Mouse (Mus musculus): ENCODE results near the gene Ormdl2. TPM values are rescaled to one million over a fixed set of nuclear protein-coding genes. Genes with fewer than 3 reads are reported as not detected.

The Ormdl2 gene
- 69.6 and 76.6 TPM in 2 replicates for polyA plus RNA-seq (2014; fragmentation: Nextera tagmentation; extraction: Ambion mirVana)

- Histone ChIP-seq H3K4me2 (replicated peaks; ENCODE audit: low read depth, low read length) (peak within 1 kb of the TSS; percentile 91), H3K4me1 (ENCODE audit: control insufficient read depth, insufficient read depth, low read length) (peaks cover 12% of the 10 kb centered on the region; the same call in 1 of the 2 replicates), H3K27me3 (ENCODE audit: control insufficient read depth, insufficient read depth, low read length) (no peaks in the 10 kb centered on the region), H3K36me3 (ENCODE audit: control insufficient read depth, insufficient read depth, low read length) (peaks cover 25% of the 10 kb centered on the region), H3K4me3 (ENCODE audit: low read depth, low read length) (peak within 1 kb of the TSS; percentile 63), H3K9ac (replicated peaks; ENCODE audit: low read depth, low read length) (peak within 1 kb of the TSS; percentile 72), H3K27ac (ENCODE audit: low read length) (peak within 1 kb of the TSS; percentile 48; the same call in 1 of the 2 replicates), H3K9me3 (ENCODE audit: control insufficient read depth, low read depth, low read length) (no peaks in the 10 kb centered on the region)
- peak; percentile 100 for ATAC-seq (ENCODE audit: insufficient number of reproducible peaks, insufficient read depth, low FRiP score, low read depth)
- WGBS, result under 1% methylated on average over 46 of the region's 46 CpGs
Observed at GRCm38 (mm10) chr10:128821358-128822056, at the start of gene Ormdl2. Ormdl2 (minus strand) TSS chr10:128821645.

GRCm38 (mm10) chr10:128870341-128870740, 48.9 kb upstream of the Ormdl2 start:
- no peak overlapping the region for H3K4me3 ChIP-seq (ENCODE audit: low read depth, low read length)
- no peaks in the 10 kb centered on the region for H3K9me3 ChIP-seq (ENCODE audit: control insufficient read depth, low read depth, low read length)
- no peak overlapping the region for H3K27ac ChIP-seq (ENCODE audit: low read length)
- H3K4me2 ChIP-seq (replicated peaks; ENCODE audit: low read depth, low read length), result no peak overlapping the region
- H3K9ac ChIP-seq (replicated peaks; ENCODE audit: low read depth, low read length), result no peak overlapping the region
- peaks cover 44% of the 10 kb centered on the region for H3K36me3 ChIP-seq (ENCODE audit: control insufficient read depth, insufficient read depth, low read length)
- no peak for ATAC-seq (ENCODE audit: insufficient number of reproducible peaks, insufficient read depth, low FRiP score, low read depth)
- no peaks in the 10 kb centered on the region for H3K27me3 ChIP-seq (ENCODE audit: control insufficient read depth, insufficient read depth, low read length)
- H3K4me1 ChIP-seq (ENCODE audit: control insufficient read depth, insufficient read depth, low read length), result no peaks in the 10 kb centered on the region
- 86% methylated on average over 3 of the region's 3 CpGs for WGBS

- no peak overlapping the region for H3K4me2 ChIP-seq (replicated peaks; ENCODE audit: low read depth, low read length)
- no peaks in the 10 kb centered on the region for H3K27me3 ChIP-seq (ENCODE audit: control insufficient read depth, insufficient read depth, low read length)
- ATAC-seq (ENCODE audit: insufficient number of reproducible peaks, insufficient read depth, low FRiP score, low read depth), result no peak
- H3K4me3 ChIP-seq (ENCODE audit: low read depth, low read length), result no peak overlapping the region
- peaks cover 32% of the 10 kb centered on the region for H3K36me3 ChIP-seq (ENCODE audit: control insufficient read depth, insufficient read depth, low read length)
- WGBS, result 92% methylated on average over 1 of the region's 1 CpGs
- no peak overlapping the region for H3K9ac ChIP-seq (replicated peaks; ENCODE audit: low read depth, low read length)
- no peaks in the 10 kb centered on the region for H3K9me3 ChIP-seq (ENCODE audit: control insufficient read depth, low read depth, low read length)
- no peaks in the 10 kb centered on the region for H3K4me1 ChIP-seq (ENCODE audit: control insufficient read depth, insufficient read depth, low read length)
- H3K27ac ChIP-seq (ENCODE audit: low read length), result no peak overlapping the region
Observed at GRCm38 (mm10) chr10:128866518-128866917, 45.1 kb upstream of the Ormdl2 start.

GRCm38 (mm10) chr10:128866042-128866441, 44.6 kb upstream of the Ormdl2 start:
- 84% methylated on average over 3 of the region's 3 CpGs for WGBS
- Histone ChIP-seq H3K9me3 (ENCODE audit: control insufficient read depth, low read depth, low read length) (no peaks in the 10 kb centered on the region), H3K4me1 (ENCODE audit: control insufficient read depth, insufficient read depth, low read length) (no peaks in the 10 kb centered on the region), H3K27me3 (ENCODE audit: control insufficient read depth, insufficient read depth, low read length) (no peaks in the 10 kb centered on the region), H3K9ac (replicated peaks; ENCODE audit: low read depth, low read length) (no peak overlapping the region), H3K27ac (ENCODE audit: low read length) (no peak overlapping the region), H3K4me2 (replicated peaks; ENCODE audit: low read depth, low read length) (no peak overlapping the region), H3K36me3 (ENCODE audit: control insufficient read depth, insufficient read depth, low read length) (peaks cover 32% of the 10 kb centered on the region), H3K4me3 (ENCODE audit: low read depth, low read length) (no peak overlapping the region)
- no peak for ATAC-seq (ENCODE audit: insufficient number of reproducible peaks, insufficient read depth, low FRiP score, low read depth)

GRCm38 (mm10) chr10:128861176-128861575, 39.7 kb upstream of the Ormdl2 start:
- H3K27ac ChIP-seq (ENCODE audit: low read length), result no peak overlapping the region
- H3K4me3 ChIP-seq (ENCODE audit: low read depth, low read length), result no peak overlapping the region
- ATAC-seq (ENCODE audit: insufficient number of reproducible peaks, insufficient read depth, low FRiP score, low read depth), result no peak
- H3K4me1 ChIP-seq (ENCODE audit: control insufficient read depth, insufficient read depth, low read length), result no peaks in the 10 kb centered on the region
- no peaks in the 10 kb centered on the region for H3K27me3 ChIP-seq (ENCODE audit: control insufficient read depth, insufficient read depth, low read length)
- H3K36me3 ChIP-seq (ENCODE audit: control insufficient read depth, insufficient read depth, low read length), result peaks cover 27% of the 10 kb centered on the region
- no peak overlapping the region for H3K4me2 ChIP-seq (replicated peaks; ENCODE audit: low read depth, low read length)
- H3K9ac ChIP-seq (replicated peaks; ENCODE audit: low read depth, low read length), result no peak overlapping the region
- H3K9me3 ChIP-seq (ENCODE audit: control insufficient read depth, low read depth, low read length), result no peaks in the 10 kb centered on the region

GRCm38 (mm10) chr10:128850339-128850738, 28.9 kb upstream of the Ormdl2 start:
- H3K36me3 ChIP-seq (ENCODE audit: control insufficient read depth, insufficient read depth, low read length), result peaks cover 42% of the 10 kb centered on the region
- ATAC-seq (ENCODE audit: insufficient number of reproducible peaks, insufficient read depth, low FRiP score, low read depth), result no peak
- H3K4me3 ChIP-seq (ENCODE audit: low read depth, low read length), result no peak overlapping the region
- 65% methylated on average over 3 of the region's 3 CpGs for WGBS
- no peaks in the 10 kb centered on the region for H3K9me3 ChIP-seq (ENCODE audit: control insufficient read depth, low read depth, low read length)
- H3K27me3 ChIP-seq (ENCODE audit: control insufficient read depth, insufficient read depth, low read length), result no peaks in the 10 kb centered on the region
- H3K9ac ChIP-seq (replicated peaks; ENCODE audit: low read depth, low read length), result no peak overlapping the region
- H3K4me2 ChIP-seq (replicated peaks; ENCODE audit: low read depth, low read length), result no peak overlapping the region
- no peak overlapping the region for H3K27ac ChIP-seq (ENCODE audit: low read length)
- no peaks in the 10 kb centered on the region for H3K4me1 ChIP-seq (ENCODE audit: control insufficient read depth, insufficient read depth, low read length)

GRCm38 (mm10) chr10:128848426-128848825, 27.0 kb upstream of the Ormdl2 start:
- Histone ChIP-seq H3K4me2 (replicated peaks; ENCODE audit: low read depth, low read length) (no peak overlapping the region), H3K27me3 (ENCODE audit: control insufficient read depth, insufficient read depth, low read length) (no peaks in the 10 kb centered on the region), H3K27ac (ENCODE audit: low read length) (no peak overlapping the region), H3K36me3 (ENCODE audit: control insufficient read depth, insufficient read depth, low read length) (peaks cover 38% of the 10 kb centered on the region), H3K4me3 (ENCODE audit: low read depth, low read length) (no peak overlapping the region), H3K4me1 (ENCODE audit: control insufficient read depth, insufficient read depth, low read length) (no peaks in the 10 kb centered on the region), H3K9ac (replicated peaks; ENCODE audit: low read depth, low read length) (no peak overlapping the region), H3K9me3 (ENCODE audit: control insufficient read depth, low read depth, low read length) (no peaks in the 10 kb centered on the region)
- WGBS, result 69% methylated on average over 2 of the region's 2 CpGs
- no peak for ATAC-seq (ENCODE audit: insufficient number of reproducible peaks, insufficient read depth, low FRiP score, low read depth)

GRCm38 (mm10) chr10:128846664-128847063, 25.2 kb upstream of the Ormdl2 start:
- H3K9me3 ChIP-seq (ENCODE audit: control insufficient read depth, low read depth, low read length), result no peaks in the 10 kb centered on the region
- H3K27me3 ChIP-seq (ENCODE audit: control insufficient read depth, insufficient read depth, low read length), result no peaks in the 10 kb centered on the region
- peaks cover 38% of the 10 kb centered on the region for H3K36me3 ChIP-seq (ENCODE audit: control insufficient read depth, insufficient read depth, low read length)
- 96% methylated on average over 4 of the region's 4 CpGs for WGBS
- H3K4me1 ChIP-seq (ENCODE audit: control insufficient read depth, insufficient read depth, low read length), result no peaks in the 10 kb centered on the region
- H3K27ac ChIP-seq (ENCODE audit: low read length), result no peak overlapping the region
- no peak overlapping the region for H3K9ac ChIP-seq (replicated peaks; ENCODE audit: low read depth, low read length)
- H3K4me3 ChIP-seq (ENCODE audit: low read depth, low read length), result no peak overlapping the region
- ATAC-seq (ENCODE audit: insufficient number of reproducible peaks, insufficient read depth, low FRiP score, low read depth), result no peak
- no peak overlapping the region for H3K4me2 ChIP-seq (replicated peaks; ENCODE audit: low read depth, low read length)

- no peak overlapping the region for H3K27ac ChIP-seq (ENCODE audit: low read length)
- 77% methylated on average over 2 of the region's 2 CpGs for WGBS
Observed at GRCm38 (mm10) chr10:128845516-128845915, 24.1 kb upstream of the Ormdl2 start.

More at GRCm38 (mm10) chr10:128845516-128845915, 24.1 kb upstream of the Ormdl2 start:
- Histone ChIP-seq H3K9ac (replicated peaks; ENCODE audit: low read depth, low read length) (no peak overlapping the region), H3K4me2 (replicated peaks; ENCODE audit: low read depth, low read length) (no peak overlapping the region), H3K36me3 (ENCODE audit: control insufficient read depth, insufficient read depth, low read length) (peaks cover 44% of the 10 kb centered on the region), H3K4me1 (ENCODE audit: control insufficient read depth, insufficient read depth, low read length) (no peaks in the 10 kb centered on the region), H3K4me3 (ENCODE audit: low read depth, low read length) (no peak overlapping the region), H3K27me3 (ENCODE audit: control insufficient read depth, insufficient read depth, low read length) (no peaks in the 10 kb centered on the region), H3K9me3 (ENCODE audit: control insufficient read depth, low read depth, low read length) (no peaks in the 10 kb centered on the region)
- no peak for ATAC-seq (ENCODE audit: insufficient number of reproducible peaks, insufficient read depth, low FRiP score, low read depth)

All from stomach, embryonic 14.5 days (tissue).